Mouse (Mus musculus): ENCODE measurements around the gene Gm12394. TPM values are rescaled to one million over a fixed set of nuclear protein-coding genes. Genes with fewer than 3 reads are reported as not detected.
"Not testable (repeated sequence)": the region's sequence is repeated elsewhere in the genome, so short reads cannot be mapped to it uniquely, and the experiment has no call there.

The Gm12394 gene
- 0.09 and 0.10 TPM in 2 replicates for polyA plus RNA-seq (2015; fragmentation: Nextera tagmentation; extraction: Ambion mirVana)

DNA sequence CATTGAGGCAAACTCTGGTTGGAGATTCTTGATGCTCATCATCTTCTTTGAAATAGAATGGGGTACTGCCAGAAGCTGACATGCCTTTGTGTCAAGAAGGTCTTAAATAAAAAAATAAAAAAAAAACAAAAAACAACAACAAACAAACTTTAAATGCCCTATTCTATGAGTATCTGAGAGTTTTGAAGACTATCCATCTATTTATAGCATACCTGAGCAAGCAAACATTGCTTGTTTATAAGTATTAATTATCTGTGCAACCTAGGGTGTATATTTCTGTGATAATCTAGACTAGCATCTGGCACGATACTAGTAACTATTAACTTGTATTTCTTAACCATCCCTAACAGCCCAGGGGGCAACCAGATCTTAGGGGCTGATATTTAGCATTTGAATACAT, at the start of gene Gm12394:
Gm12394 (minus strand) TSS at position 101 of the 400 bp plus-strand sequence.
- H3K9me3 ChIP-seq; H3K27me3 ChIP-seq (replicated peaks); H3K4me1 ChIP-seq (replicated peaks); H3K4me2 ChIP-seq (replicated peaks); H3K27ac ChIP-seq; H3K4me3 ChIP-seq (replicated peaks); H3K9ac ChIP-seq; H3K36me3 ChIP-seq; ATAC-seq: not testable (repeated sequence)
- 74% methylated on average over 1 of the region's 1 CpGs for WGBS

DNA sequence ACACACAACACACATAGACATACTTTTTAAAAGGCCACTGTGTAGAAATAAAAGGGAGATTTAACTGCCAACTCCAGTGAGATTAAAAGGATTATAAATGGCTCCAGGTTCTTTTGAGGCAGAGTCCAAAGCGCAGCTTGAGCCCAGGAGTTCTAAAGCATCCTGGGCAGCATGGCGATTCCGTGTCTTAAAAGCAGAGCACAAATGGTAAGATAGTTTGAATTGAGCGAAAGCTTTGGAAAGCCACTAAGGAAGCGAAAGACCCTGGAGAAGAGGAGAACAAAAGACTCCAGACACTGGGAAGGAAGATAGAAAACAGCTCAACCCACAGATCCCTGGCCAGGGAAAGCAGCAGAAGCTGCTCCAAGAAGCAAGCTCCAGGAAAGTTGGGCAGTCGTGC, 48.4 kb upstream of the Gm12394 start:
- Histone ChIP-seq H3K9ac (no peak overlapping the region), H3K9me3 (no peaks in the 10 kb centered on the region), H3K27me3 (replicated peaks) (no peaks in the 10 kb centered on the region), H3K36me3 (no peaks in the 10 kb centered on the region), H3K4me1 (replicated peaks) (no peaks in the 10 kb centered on the region), H3K27ac (no peak overlapping the region), H3K4me2 (replicated peaks) (no peak overlapping the region), H3K4me3 (replicated peaks) (no peak overlapping the region)
- no peak for ATAC-seq
- 87% methylated on average over 6 of the region's 6 CpGs for WGBS

DNA sequence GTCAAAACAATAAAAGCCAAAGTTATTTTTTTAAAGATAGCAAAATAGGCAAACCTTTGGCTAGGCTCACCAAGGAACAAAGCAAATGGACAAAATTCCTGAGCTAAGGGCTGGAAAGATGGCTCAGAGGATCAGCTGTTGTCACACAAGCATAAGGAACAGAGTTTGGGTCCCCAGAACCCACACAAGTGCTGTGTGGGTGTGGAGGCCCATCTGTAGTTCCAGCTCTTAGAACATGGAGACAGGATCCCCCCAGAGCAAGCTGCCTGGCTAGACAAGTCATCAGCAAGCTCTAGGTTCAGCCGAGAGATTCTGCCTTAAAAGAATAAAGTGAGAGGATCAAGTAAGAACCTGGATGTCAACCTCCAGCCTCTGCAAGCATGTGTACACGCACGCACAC, 48.0 kb upstream of the Gm12394 start:
- Histone ChIP-seq H3K9me3 (no peaks in the 10 kb centered on the region), H3K4me1 (replicated peaks) (no peaks in the 10 kb centered on the region), H3K9ac (no peak overlapping the region), H3K27ac (no peak overlapping the region), H3K4me3 (replicated peaks) (no peak overlapping the region), H3K4me2 (replicated peaks) (no peak overlapping the region), H3K27me3 (replicated peaks) (no peaks in the 10 kb centered on the region), H3K36me3 (no peaks in the 10 kb centered on the region)
- ATAC-seq: no peak
- 88% methylated on average over 3 of the region's 3 CpGs for WGBS

DNA sequence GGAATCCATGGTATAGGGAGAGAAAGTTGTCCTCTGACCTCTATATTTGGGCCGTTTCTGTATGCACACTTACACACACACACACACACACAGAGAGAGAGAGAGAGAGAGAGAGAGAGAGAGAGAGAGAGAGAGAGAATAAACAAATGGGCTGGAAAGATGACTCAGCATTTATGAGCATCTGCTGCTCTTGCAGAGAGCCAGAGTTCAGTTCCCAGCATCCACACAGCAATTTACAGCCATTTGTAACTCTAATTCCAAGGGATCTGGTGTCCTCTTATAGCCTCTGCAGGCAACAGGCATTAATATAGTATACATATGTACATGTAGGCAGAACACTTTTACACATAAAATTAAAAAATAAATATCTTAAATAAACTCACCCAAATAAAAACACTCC, 47.4 kb upstream of the Gm12394 start:
- Histone ChIP-seq H3K9ac (no peak overlapping the region), H3K4me3 (replicated peaks) (no peak overlapping the region), H3K4me2 (replicated peaks) (no peak overlapping the region), H3K27ac (no peak overlapping the region), H3K36me3 (no peaks in the 10 kb centered on the region), H3K27me3 (replicated peaks) (no peaks in the 10 kb centered on the region), H3K4me1 (replicated peaks) (no peaks in the 10 kb centered on the region), H3K9me3 (no peaks in the 10 kb centered on the region)
- no peak for ATAC-seq
- 36% methylated on average over 1 of the region's 1 CpGs for WGBS

DNA sequence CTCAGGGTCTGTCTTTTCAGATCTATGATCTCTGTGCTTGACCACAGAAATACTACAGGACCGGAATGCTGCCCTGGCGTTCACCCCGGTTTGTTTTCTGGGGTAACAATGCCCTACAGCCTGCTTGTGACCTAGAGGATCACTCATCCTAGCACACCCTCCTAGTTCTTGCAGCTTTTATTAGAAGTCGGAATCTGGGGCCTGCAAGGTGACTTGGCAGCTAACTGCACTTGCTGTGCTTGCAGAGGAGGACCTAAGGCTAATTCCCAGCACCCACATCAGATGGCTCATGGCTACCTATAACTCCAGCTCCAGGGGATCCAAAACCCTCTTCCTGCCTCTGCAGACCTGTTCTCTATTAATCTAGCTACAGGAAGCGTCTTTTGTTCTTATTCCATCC, 46.2 kb upstream of the Gm12394 start:
- no peak for ATAC-seq
- Histone ChIP-seq H3K4me2 (replicated peaks) (no peak overlapping the region), H3K36me3 (no peaks in the 10 kb centered on the region), H3K27ac (no peak overlapping the region), H3K4me3 (replicated peaks) (no peak overlapping the region), H3K4me1 (replicated peaks) (no peaks in the 10 kb centered on the region), H3K9me3 (no peaks in the 10 kb centered on the region), H3K27me3 (replicated peaks) (no peaks in the 10 kb centered on the region), H3K9ac (no peak overlapping the region)
- WGBS: 88% methylated on average over 5 of the region's 5 CpGs

DNA sequence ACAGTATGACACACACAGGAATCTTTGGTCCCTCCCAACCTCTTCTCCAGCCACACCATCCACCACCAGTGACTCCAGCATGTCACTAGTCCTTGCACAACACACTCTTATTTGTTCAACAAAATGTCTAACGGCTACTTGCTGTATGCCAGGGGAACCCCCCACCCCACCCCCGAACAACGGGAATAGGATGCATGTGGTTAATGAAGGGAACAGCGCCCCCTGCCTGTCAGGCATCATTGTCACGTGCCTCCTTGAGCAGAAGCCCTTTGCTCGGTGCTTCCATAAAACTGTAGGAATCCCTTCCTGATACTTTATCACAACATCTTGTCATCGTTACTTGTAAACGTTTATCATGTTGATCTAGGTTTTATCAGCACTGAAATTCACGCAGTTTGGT, 45.6 kb upstream of the Gm12394 start:
- WGBS: 52% methylated on average over 9 of the region's 9 CpGs
- no peak for ATAC-seq
- H3K36me3 ChIP-seq: no peaks in the 10 kb centered on the region
- no peaks in the 10 kb centered on the region for H3K4me1 ChIP-seq (replicated peaks)
- H3K9ac ChIP-seq: no peak overlapping the region
- H3K27me3 ChIP-seq (replicated peaks): no peaks in the 10 kb centered on the region
- H3K27ac ChIP-seq: no peak overlapping the region
- no peaks in the 10 kb centered on the region for H3K9me3 ChIP-seq
- H3K4me3 ChIP-seq (replicated peaks): no peak overlapping the region
- no peak overlapping the region for H3K4me2 ChIP-seq (replicated peaks)

DNA sequence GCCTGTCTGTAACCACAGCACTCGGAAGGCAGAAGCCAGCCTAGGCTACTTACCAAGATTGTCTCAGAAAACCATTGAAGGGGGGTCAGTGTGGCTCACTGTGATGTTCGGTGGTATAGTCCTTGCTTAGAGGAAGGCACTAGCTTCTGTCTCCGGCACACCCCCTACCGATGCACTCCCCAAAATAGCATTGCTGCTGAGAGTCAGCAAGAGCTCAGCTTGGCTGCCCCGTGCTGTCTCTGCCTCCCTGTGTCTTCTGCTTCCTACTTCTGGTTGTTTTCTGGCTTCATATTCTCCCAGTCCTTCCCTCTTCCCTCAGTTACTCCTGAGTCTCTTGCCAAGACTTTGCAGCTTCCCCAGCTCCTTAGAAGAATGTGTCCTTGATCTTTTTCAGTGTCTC, 44.3 kb upstream of the Gm12394 start:
- H3K4me2 ChIP-seq (replicated peaks): no peak overlapping the region
- H3K27me3 ChIP-seq (replicated peaks): no peaks in the 10 kb centered on the region
- no peaks in the 10 kb centered on the region for H3K36me3 ChIP-seq
- WGBS: 70% methylated on average over 5 of the region's 5 CpGs
- no peak overlapping the region for H3K27ac ChIP-seq
- no peak overlapping the region for H3K4me3 ChIP-seq (replicated peaks)
- H3K9ac ChIP-seq: no peak overlapping the region
- ATAC-seq: no peak
- no peaks in the 10 kb centered on the region for H3K9me3 ChIP-seq
- H3K4me1 ChIP-seq (replicated peaks): no peaks in the 10 kb centered on the region

DNA sequence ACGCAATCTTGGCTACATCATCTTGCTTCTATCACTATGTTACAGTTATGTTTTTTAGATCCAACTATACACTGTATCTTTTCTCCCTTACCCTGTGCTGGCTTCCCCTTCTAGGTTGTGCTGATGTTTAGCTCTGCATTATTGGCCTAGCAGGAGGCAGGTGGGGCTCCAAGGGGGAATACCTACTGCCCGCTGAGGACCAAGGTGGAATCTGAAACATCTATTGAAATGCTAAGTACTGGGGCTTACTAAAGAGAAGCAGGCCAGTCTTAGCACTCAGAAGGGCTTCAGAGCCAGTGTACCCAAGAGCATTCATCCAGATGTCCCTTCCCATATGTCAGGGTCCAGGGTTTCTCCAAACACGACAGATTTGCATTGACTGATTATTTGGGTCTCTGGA, 42.3 kb upstream of the Gm12394 start:
- no peaks in the 10 kb centered on the region for H3K27me3 ChIP-seq (replicated peaks)

DNA sequence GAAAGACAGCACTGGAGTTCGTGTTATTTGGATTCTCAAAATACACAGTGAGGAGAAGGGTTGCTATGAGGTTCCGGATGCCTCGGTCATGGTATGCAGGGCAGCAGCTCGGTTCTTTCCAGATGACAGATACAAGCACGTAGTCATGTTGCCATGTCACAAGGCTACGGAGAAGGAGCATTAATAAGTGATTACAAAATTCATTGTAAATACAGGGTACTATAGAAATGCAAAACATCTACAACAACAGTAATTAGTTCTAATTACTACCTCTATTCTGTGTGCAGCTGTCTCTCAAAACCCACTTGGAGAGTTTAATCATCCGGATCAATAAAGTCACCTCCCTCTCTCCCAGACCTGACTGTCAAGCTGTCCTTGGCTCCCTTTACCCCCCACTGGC, 38.5 kb upstream of the Gm12394 start:
- no peak for ATAC-seq
- WGBS: 79% methylated on average over 7 of the region's 7 CpGs
- Histone ChIP-seq H3K27me3 (replicated peaks) (no peaks in the 10 kb centered on the region), H3K4me3 (replicated peaks) (no peak overlapping the region), H3K4me2 (replicated peaks) (no peak overlapping the region), H3K27ac (no peak overlapping the region), H3K4me1 (replicated peaks) (no peaks in the 10 kb centered on the region), H3K36me3 (no peaks in the 10 kb centered on the region), H3K9me3 (no peaks in the 10 kb centered on the region), H3K9ac (no peak overlapping the region)

More for the DNA sequence above, 42.3 kb upstream of the Gm12394 start:
- Histone ChIP-seq H3K4me1 (replicated peaks) (no peaks in the 10 kb centered on the region), H3K9ac (no peak overlapping the region), H3K9me3 (no peaks in the 10 kb centered on the region), H3K4me2 (replicated peaks) (no peak overlapping the region), H3K36me3 (no peaks in the 10 kb centered on the region), H3K4me3 (replicated peaks) (no peak overlapping the region), H3K27ac (no peak overlapping the region)
- no peak for ATAC-seq
- 29% methylated on average over 3 of the region's 3 CpGs for WGBS

DNA sequence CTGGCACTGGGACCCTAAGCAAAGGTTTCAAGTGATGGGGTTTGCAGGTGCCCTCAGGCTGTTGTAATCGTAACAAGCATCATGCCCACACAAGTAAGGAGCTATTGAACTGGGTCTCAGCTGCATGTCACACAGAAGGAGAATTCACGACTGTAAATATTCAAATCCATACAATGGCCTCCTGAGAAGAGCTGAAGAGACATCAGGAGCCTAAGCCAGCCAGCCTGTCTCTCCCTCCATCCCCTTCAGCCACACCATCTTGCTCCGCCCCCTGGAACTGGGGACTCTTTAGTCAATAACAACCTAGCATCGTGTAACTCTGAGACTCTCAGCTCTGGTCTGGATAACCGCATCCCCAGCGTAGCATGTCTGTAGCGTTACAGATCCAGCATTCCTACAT, 34.6 kb upstream of the Gm12394 start:
- Histone ChIP-seq H3K27me3 (replicated peaks) (no peaks in the 10 kb centered on the region), H3K9ac (no peak overlapping the region), H3K4me1 (replicated peaks) (no peaks in the 10 kb centered on the region), H3K9me3 (no peaks in the 10 kb centered on the region), H3K27ac (no peak overlapping the region), H3K36me3 (no peaks in the 10 kb centered on the region), H3K4me3 (replicated peaks) (no peak overlapping the region), H3K4me2 (replicated peaks) (no peak overlapping the region)
- ATAC-seq: no peak
- WGBS: 66% methylated on average over 7 of the region's 7 CpGs

DNA sequence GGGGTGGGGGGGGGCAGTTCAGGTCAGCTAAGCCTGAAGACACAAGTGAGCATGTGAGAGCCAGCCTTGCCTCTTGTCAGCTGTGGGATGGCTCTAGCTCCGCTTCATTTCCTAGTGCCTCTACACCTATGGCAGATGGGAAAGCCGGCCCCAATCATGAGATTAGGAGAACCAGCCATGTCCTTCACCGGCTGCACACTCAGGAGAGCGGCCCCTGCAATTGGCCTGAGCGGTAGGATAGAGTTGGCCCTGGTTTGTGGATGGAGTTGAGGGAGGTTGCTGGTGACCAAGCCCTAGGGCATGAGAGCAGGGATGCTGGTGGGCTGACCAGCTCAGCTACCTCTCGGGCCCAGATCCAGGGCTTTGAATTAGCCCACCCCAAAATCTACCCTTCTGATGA, 32.2 kb upstream of the Gm12394 start:
- Histone ChIP-seq H3K4me1 (replicated peaks) (no peaks in the 10 kb centered on the region), H3K9me3 (no peaks in the 10 kb centered on the region), H3K4me3 (replicated peaks) (no peak overlapping the region), H3K36me3 (no peaks in the 10 kb centered on the region), H3K27ac (no peak overlapping the region), H3K27me3 (replicated peaks) (no peaks in the 10 kb centered on the region), H3K9ac (no peak overlapping the region), H3K4me2 (replicated peaks) (no peak overlapping the region)
- 91% methylated on average over 6 of the region's 6 CpGs for WGBS
- no peak for ATAC-seq

DNA sequence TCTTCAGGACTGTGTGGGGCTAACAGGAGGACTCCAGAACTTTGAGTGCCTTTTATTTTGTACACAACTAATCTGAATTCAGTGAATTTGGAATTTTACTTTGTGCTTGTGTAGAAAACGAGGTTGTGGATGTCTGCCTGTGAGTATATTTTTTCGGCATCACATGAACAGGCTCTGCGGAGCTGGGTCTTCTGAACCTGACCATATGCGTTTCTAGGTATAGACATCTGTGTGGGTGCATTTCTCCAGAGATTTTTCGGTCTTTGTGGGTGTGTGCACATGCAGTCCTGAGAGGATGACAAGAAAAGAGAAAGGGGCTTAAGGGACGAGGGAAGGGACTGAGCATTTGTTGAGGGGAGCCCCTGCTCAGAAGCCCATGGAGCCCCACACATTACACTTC, 30.4 kb upstream of the Gm12394 start:
- ATAC-seq: no peak
- no peaks in the 10 kb centered on the region for H3K36me3 ChIP-seq
- H3K27me3 ChIP-seq (replicated peaks): no peaks in the 10 kb centered on the region
- H3K9ac ChIP-seq: no peak overlapping the region
- H3K4me3 ChIP-seq (replicated peaks): no peak overlapping the region
- no peaks in the 10 kb centered on the region for H3K4me1 ChIP-seq (replicated peaks)
- no peaks in the 10 kb centered on the region for H3K9me3 ChIP-seq
- 92% methylated on average over 6 of the region's 6 CpGs for WGBS
- H3K4me2 ChIP-seq (replicated peaks): no peak overlapping the region
- no peak overlapping the region for H3K27ac ChIP-seq

DNA sequence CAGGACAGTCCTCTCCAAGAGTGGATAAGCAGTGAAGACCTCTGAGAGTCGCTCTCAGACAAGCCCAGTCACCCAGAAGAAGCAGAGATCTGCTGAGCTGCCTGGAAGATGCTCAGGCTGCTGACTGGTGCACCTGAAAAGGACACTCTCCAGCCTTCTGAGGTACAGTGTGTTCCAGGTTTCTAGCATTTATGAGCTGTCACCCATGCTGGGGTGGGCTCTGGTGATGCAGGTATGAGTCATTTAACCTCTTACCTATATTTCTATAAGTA, 24.0 kb upstream of the Gm12394 start:
- no peaks in the 10 kb centered on the region for H3K27me3 ChIP-seq (replicated peaks)
- H3K27ac ChIP-seq: no peak overlapping the region
- no peaks in the 10 kb centered on the region for H3K36me3 ChIP-seq
- ATAC-seq: no peak
- H3K4me3 ChIP-seq (replicated peaks): no peak overlapping the region
- no peaks in the 10 kb centered on the region for H3K4me1 ChIP-seq (replicated peaks)
- H3K9me3 ChIP-seq: no peaks in the 10 kb centered on the region
- H3K9ac ChIP-seq: no peak overlapping the region
- 62% methylated on average over 1 of the region's 1 CpGs for WGBS
- no peak overlapping the region for H3K4me2 ChIP-seq (replicated peaks)

All from intestine, embryonic 15.5 days (tissue).